Mouse (Mus musculus) bone marrow, adult 2 months (tissue): Measurements from ENCODE around the gene Angptl7. TPM values are rescaled to one million over a fixed set of nuclear protein-coding genes. Genes with fewer than 3 reads are reported as not detected.
A peak's percentile ranks its signal among the peaks of the same experiment; 100 is the strongest.

Experiments used
- H3K27ac ChIP-seq: fragments of 200-500 bp; 2 replicates; pipeline ENCODE4 v1.5.1; 2012; ENCODE audit warnings: low read depth, mild to moderate bottlenecking, control low read depth, inconsistent platforms, low read length; ENCODE audit not compliant: control insufficient read depth, poor library complexity, insufficient read depth
- H3K4me1 ChIP-seq: fragments of 200-500 bp; 2 replicates; pipeline ENCODE4 v1.6.1; 2011; ENCODE audit warnings: low read length; ENCODE audit not compliant: control insufficient read depth, insufficient read depth
- H3K4me3 ChIP-seq: fragments of 200-500 bp; replicated peaks from 2 replicates; pipeline ENCODE3; 2011; ENCODE audit warnings: mild to moderate bottlenecking, low read depth, low read length, control low read depth; ENCODE audit not compliant: control insufficient read depth
- CTCF ChIP-seq: fragments of 200-500 bp; IDR thresholded peaks from 2 replicates; pipeline ENCODE4 v1.5.1; 2011; ENCODE audit warnings: low read length, control low read depth; ENCODE audit not compliant: control insufficient read depth, insufficient read depth
- POLR2A ChIP-seq: fragments of 200-500 bp; IDR thresholded peaks from 2 replicates; pipeline ENCODE4 v1.6.1; 2011; ENCODE audit warnings: low read depth, mild to moderate bottlenecking, control low read depth, low read length, borderline replicate concordance; ENCODE audit not compliant: control insufficient read depth
- WGBS: fragments of 180-500 bp; shearing (Covaris S2); methylation state at CpG from one replicate; pipeline ENCODE4 v1.1.7; 2018; 5-methylcytosine and 5-hydroxymethylcytosine counted together
- polyA plus RNA-seq: library from polyadenylated mRNA; stranded (reverse); fragments of >200 nt; gene quantifications from 2 replicates; pipeline ENCODE4 v1.2.4, GENCODE M21; 2011; ENCODE audit warnings: low replicate concordance; ENCODE audit not compliant: missing spikeins, insufficient read depth, insufficient read length

The Angptl7 gene
- polyA plus RNA-seq, 1 experiment, result 1.6 TPM

GRCm38 (mm10) chr4:148455477-148456025 lies 44.7 kb downstream of the Angptl7 start:
- H3K4me3 ChIP-seq, result no peak overlapping the region
- no peak overlapping the region for H3K27ac ChIP-seq
- TF ChIP-seq CTCF, result no peak
- no peak for TF ChIP-seq POLR2A
- WGBS, result 82% methylated on average over 5 of the region's 5 CpGs
- no peaks in the 10 kb centered on the region for H3K4me1 ChIP-seq

GRCm38 (mm10) chr4:148453707-148454106 lies 46.6 kb downstream of the Angptl7 start:
- TF ChIP-seq CTCF (no peak), POLR2A (no peak)
- Histone ChIP-seq H3K4me3 (no peak overlapping the region), H3K27ac (no peak overlapping the region), H3K4me1 (no peaks in the 10 kb centered on the region)
- 95% methylated on average over 11 of the region's 11 CpGs for WGBS

GRCm38 (mm10) chr4:148448853-148449245 lies 51.4 kb downstream of the Angptl7 start:
- Histone ChIP-seq H3K4me3 (peak overlapping the region; percentile 75), H3K27ac (peak overlapping the region; percentile 28), H3K4me1 (no peaks in the 10 kb centered on the region; the same call in 1 of the 2 replicates)
- no peak for TF ChIP-seq POLR2A
- TF ChIP-seq CTCF, result no peak
- WGBS, result under 1% methylated on average over 15 of the region's 15 CpGs

- under 1% methylated on average over 56 of the region's 56 CpGs for WGBS
- no peaks in the 10 kb centered on the region; the same call in 1 of the 2 replicates for H3K4me1 ChIP-seq
- peak within 1 kb of the TSS; percentile 28 for H3K27ac ChIP-seq
- H3K4me3 ChIP-seq, result peak within 1 kb of the TSS; percentile 87
- TF ChIP-seq CTCF (no peak), POLR2A (peak; percentile 54; the same call in 1 of the 2 replicates)
Observed at GRCm38 (mm10) chr4:148448179-148448852, 51.9 kb downstream of the Angptl7 start, which contains the start of gene Mtor. TSS of gene Mtor (plus strand) at chr4:148448611.

Other genes with a start within 250 kb of the Angptl7 start
- gene Disp3, start 212.5 kb downstream of the Angptl7 start, polyA plus RNA-seq, result not detected in 2 replicates
- 2.0 and 3.2 TPM in 2 replicates for gene Ubiad1, start 55.7 kb downstream of the Angptl7 start, polyA plus RNA-seq
- gene Mtor, start 51.8 kb downstream of the Angptl7 start, polyA plus RNA-seq, result 4.7 and 11.5 TPM in 2 replicates
- gene Exosc10, start 58.0 kb upstream of the Angptl7 start, polyA plus RNA-seq, result 16.5 and 32.1 TPM in 2 replicates
- gene Srm, start 91.0 kb upstream of the Angptl7 start, polyA plus RNA-seq, result 22.7 and 24.6 TPM in 2 replicates
- 2.6 TPM in 1 of 2 replicates, not detected in the other for gene Masp2, start 102.1 kb upstream of the Angptl7 start, polyA plus RNA-seq
- gene Tardbp, start 126.6 kb upstream of the Angptl7 start, polyA plus RNA-seq, result 172 and 301 TPM in 2 replicates
- not detected in 2 replicates for gene Gm572, start 142.9 kb upstream of the Angptl7 start, polyA plus RNA-seq